Mouse (Mus musculus) myocyte (in vitro differentiated cells): ENCODE measurements at regions not wholly inside any gene's neighbourhood (a gene's known extent, or its start where the extent isn't known, plus 50 kb on each side); places are given as distances from the start of the nearest gene placed in this dataset.

Source experiments
- CEBPB ChIP-seq: IDR thresholded peaks from 2 replicates; pipeline ENCODE4 v1.6.1; 2011; ENCODE audit warnings: mild to moderate bottlenecking, moderate library complexity; ENCODE audit not compliant: poor library complexity, insufficient read depth, severe bottlenecking
- E2F4 ChIP-seq: IDR thresholded peaks from one replicate; pipeline ENCODE4 v1.6.1; 2011; ENCODE audit warnings: mild to moderate bottlenecking, control low read depth, moderate library complexity; ENCODE audit not compliant: insufficient read depth
- POLR2A ChIP-seq: IDR thresholded peaks from one replicate; pipeline ENCODE4 v1.6.1; 2011; ENCODE audit warnings: low read depth, mild to moderate bottlenecking, control low read depth, moderate library complexity; ENCODE audit not compliant: insufficient read length
- POLR2AphosphoS2 ChIP-seq: IDR thresholded peaks from one replicate; pipeline ENCODE4 v1.6.1; 2011; ENCODE audit warnings: low read depth, control low read depth; ENCODE audit not compliant: insufficient read length
- REST ChIP-seq: IDR thresholded peaks from one replicate; pipeline ENCODE4 v1.6.1; 2011; ENCODE audit warnings: mild to moderate bottlenecking, control low read depth, moderate library complexity; ENCODE audit not compliant: insufficient read depth, insufficient read length
- TCF3 ChIP-seq: IDR thresholded peaks from one replicate; pipeline ENCODE4 v1.6.1; 2011; ENCODE audit warnings: low read depth, control low read depth; ENCODE audit not compliant: insufficient read length

DNA sequence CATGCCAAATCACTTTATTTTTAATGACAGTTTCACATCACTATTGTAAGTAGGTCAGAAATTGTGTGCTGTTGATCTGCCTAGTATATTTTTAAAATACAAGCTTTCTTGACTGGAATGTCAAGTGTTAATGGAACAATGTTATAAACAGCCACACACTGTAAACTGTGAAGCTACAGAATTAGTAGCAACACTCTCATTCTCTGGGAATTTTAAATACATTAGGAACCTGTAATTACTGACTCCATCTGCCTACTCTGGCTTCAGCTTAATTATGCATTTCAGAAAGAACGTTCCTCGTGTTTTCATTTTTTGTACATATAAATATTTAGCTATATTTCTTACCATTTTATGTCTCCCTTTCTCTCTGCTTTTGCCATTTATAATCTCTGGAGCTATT is 634.7 kb downstream of the Kcna4 start:
- no peak for TF ChIP-seq POLR2AphosphoS2
- TF ChIP-seq REST = no peak
- TF ChIP-seq POLR2A = no peak
- TF ChIP-seq CEBPB = no peak
- no peak for TF ChIP-seq TCF3
- no peak for TF ChIP-seq E2F4
